Mouse (Mus musculus): ENCODE measurements at regions not wholly inside any gene's neighbourhood (a gene's known extent, or its start where the extent isn't known, plus 50 kb on each side); places are given as distances from the start of the nearest gene placed in this dataset.

DNA sequence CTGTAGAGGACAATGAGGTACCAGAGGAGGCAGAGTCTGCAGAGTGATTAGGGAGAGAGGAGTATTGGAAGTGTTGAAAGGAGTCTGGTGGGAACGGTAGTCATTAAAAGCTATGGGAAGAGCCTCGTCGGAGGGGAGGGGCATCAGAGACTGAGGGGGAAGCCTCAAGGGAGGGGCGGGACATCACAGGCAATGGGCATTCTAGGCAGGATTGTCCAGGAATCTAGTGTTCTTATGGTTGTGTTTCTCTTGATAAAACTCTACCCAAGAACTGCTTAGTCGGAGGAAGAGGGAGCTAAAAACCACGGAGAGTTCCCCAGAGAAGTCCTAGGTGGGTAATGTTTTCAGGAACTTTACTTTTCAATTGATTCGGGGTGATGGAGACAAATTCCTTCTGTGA is 90.2 kb downstream of the Sec23ip start:
- DNase-seq (ENCODE audit: low spot score), result no peak

DNA sequence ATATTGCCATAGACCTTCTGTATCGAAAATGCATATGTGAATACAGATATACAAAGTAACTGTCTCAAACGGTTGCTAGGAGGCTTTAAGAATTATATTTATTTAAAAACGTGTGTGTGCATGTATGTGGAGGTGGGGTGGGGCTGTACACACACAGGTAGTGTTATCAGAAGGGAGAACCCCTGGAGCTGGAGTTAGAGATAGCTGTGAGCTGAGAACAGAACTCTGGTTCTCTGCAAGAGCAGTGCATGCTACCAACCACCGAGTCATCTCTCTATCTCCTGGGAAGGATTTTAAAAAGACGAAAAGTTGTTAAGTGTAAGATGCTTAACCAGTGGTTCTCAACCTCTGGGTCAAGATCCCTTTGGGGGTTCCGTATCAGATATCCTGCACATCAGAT is 91.7 kb downstream of the Sec23ip start:
- no peak for DNase-seq (ENCODE audit: low spot score)

DNA sequence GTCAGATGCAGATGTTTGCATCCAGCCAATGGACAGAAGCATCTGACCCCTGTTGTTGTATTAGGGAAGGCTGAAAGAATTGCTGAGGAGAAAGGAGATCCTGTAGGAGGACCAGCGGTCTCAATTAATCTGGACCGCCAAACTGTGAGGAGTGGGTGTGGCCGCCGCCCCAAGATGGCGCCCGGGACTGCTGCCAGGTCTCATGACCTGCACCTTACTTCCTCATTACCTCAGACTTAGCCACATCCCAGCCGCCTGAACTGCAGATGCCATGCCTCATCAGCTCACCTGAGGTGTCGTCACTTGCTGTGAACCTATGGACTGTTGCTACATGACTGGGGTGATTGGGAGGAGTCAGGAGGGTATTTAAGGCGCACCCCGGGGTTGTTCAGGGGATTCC is 97.8 kb downstream of the Sec23ip start:
- DNase-seq (ENCODE audit: low spot score), result no peak

DNA sequence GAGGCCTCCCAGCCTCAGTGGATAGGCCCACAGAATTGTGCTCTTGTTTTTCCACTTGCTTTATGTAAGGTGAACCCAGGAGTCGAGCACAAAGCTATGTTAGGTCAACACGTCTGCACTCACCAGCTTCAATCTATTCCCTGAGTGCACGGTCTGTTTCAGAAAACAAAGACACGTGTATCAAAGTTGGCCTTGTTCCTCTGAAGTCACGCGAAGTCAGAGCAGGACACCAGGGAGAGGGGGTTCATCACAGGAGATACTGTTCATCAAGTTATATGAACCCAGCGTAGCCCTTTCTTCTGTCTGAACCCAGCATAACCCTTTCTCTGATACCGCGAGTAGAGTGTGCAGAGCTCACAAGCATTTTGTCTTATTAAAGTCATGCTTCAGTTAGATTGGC is 98.8 kb downstream of the Sec23ip start:
- no peak for DNase-seq (ENCODE audit: low spot score)

DNA sequence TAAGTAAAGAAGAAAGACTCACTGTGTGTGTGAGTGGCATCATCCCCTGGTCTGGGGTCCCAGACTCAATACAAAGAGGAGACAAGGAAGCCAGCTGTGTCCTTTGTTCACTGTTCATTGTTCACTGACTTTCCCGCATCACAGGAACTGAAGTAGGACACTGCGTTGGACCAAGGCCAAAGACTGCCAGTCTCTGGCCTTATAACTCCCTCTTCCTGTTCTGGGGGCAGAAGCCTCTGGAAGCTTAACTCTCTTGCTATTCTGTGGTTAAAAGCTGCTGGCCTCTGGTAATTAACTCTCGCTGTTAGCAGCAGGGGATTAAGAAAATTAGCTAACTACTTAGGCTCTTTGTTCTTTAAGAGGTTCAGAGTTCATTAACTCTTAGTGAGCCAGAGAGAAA is 104.5 kb downstream of the Sec23ip start:
- no peak for DNase-seq (ENCODE audit: low spot score)

DNA sequence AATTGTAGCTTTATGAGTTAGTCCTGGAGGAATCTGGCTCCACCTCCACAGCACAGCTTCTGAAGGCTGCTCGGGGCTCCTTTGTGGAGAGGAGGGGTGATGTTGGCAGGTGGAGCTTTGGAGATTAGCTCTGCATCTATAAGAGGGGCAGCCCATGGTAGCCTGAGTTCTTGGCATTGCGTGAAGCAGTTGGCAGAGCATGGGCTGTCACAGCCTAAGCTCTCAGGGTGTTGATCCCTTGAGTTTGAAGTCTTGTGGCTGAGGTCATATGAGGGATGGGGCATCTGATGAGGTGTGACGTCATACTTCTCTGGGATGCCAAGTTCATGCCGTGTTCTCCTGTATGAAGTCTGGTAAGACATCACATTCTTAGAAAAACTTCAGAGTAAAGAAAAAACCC is 109.5 kb downstream of the Sec23ip start:
- peak; percentile 16 for DNase-seq (ENCODE audit: low spot score)

DNA sequence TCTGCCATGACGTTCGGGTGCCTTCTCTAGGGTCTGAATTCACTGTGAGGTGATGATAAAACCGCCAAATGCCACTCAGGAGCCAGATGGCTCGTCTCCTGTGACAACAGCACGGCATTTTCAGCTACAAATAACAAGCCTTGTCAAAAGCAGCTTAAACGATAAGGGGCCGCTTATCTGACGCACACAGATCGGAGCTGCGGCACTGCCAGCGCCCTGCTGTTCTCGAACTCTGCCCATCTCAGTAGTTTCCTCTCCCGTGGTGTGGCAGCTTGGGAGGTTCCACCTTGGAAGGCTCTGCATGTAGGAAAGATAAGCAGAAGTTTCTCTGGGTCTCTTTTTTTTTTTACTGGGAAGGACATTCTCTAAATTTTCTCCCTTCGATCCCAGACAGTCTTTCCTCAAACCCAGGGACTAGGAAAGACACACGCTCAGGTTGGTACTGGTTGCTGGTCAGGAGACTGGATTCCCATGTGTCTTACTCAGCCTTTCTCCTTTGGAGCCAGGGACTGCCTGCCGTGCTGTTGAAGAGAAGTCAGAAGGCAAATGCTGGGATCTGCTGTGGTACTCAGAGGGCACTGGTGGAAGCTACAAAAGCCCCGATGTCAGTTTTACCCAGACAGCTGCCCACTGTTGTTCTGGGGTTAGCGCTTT is 110.1 kb downstream of the Sec23ip start:
- peak; percentile 59 for DNase-seq (ENCODE audit: low spot score)

DNA sequence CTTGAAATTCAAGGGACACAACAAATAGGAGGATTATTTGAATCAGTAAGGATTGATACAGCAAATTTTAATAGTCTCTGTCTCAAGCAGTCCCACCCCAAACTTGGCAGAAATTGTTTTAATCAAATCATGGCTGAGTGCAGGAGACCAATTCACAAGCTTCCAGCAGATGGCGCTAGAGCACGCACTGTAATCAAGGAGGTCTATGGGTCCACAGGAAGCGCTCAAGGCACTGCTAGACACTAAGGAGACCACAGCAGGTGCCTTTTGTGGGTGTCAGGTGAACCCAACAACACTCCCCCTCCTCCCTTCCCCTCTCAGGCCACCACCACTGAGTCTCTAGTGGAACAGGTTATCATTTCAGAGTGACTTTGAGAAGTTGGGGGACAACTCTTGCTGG is 115.4 kb downstream of the Sec23ip start:
- peak; percentile 46 for DNase-seq (ENCODE audit: low spot score)

DNA sequence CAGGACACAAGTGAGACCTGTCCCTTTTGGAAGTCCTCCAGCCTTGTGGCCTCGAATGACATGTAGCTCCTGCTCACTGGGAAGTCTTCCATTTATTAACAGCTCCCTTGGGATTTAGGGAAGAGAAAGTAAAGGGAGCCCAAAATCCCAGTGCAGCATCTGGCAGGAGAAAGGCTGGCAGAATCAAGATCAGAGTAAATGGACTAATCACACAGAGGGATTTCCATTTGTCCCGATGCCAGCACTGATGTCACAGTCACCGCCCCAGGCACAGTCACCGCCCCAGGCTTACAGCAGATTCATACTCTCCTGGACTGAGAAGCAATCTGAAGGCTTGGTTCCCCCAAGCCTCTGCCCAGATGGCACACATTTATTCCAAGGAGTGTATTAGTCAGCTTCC is 116.0 kb downstream of the Sec23ip start:
- DNase-seq (ENCODE audit: low spot score), result no peak

DNA sequence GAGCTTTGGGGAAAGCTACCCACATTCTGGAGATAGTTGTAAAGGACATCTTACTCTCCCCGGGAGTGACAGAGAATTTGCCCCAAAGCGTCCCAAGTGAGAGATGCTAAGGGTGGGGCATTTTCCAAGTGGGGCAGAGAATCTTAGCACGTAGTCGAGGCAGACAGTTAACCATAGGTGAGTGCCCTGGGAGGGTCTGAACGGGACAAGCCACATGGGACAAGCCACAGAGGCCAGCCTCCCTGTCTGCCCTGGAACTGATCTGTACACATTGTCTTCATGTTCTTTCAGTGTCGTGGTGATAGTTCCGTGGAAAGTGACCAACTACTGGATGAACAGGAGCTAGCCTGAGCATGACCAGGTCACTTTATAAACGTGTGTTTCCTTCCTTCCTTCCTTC is 116.6 kb downstream of the Sec23ip start:
- DNase-seq (ENCODE audit: low spot score), result no peak

DNA sequence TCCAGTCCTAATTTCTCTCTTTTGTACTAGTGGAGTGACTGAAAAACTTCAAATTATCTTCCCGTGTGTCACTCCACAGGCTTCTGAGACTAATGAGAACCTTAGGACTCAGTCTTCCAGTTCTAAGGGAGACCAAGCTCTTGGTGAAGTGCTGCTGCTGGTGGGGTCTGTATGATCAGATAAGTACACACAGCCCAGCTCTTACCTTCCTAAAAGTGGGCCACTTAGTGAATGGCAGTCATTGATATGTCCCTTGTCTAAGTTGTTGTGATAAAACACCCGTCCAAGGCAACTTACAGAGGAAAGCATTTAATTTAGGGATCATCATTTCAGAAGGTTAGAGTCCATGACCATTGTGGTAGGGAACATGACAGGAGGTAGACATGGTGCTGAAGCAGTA is 124.1 kb downstream of the Sec23ip start:
- DNase-seq (ENCODE audit: low spot score), result no peak

DNA sequence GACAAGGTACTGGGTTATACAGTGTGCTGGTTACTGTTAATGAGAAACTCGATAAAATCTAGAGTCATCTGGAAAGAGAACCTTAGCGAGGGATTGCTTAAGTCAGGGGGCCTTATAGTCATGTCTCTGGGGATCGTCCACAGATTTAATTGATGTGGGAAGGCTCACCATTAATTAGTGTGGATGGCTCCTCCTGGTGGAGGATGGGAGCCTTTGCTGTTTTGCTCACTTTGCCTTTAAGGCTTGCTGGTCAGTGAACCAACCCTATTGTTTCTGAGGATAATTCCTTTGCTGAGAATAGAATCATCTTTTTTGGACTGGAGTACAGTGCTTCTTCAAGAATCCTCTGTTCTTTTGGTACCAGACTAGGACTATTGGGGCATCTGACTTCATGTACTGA is 139.3 kb downstream of the Sec23ip start:
- DNase-seq (ENCODE audit: low spot score), result no peak

DNA sequence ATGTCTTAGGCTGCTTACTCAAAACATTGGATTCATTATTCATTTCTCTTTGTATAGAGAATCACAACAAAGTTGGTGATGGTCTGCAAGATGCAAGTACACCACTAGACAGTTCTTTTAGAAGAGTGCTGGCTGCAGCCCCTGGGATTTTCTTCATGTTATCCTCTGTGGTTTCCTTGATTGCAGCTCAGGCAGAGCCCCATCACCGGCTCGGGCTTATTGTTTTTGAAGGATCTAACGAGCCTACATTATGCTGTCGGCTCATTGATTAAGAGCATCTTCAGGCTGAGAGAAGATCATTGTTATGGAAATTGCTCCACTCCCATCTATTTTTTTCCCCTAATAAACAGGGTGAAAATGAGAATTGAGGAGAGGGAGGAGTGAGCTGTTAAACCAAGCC is 140.8 kb downstream of the Sec23ip start:
- no peak for DNase-seq (ENCODE audit: low spot score)

DNA sequence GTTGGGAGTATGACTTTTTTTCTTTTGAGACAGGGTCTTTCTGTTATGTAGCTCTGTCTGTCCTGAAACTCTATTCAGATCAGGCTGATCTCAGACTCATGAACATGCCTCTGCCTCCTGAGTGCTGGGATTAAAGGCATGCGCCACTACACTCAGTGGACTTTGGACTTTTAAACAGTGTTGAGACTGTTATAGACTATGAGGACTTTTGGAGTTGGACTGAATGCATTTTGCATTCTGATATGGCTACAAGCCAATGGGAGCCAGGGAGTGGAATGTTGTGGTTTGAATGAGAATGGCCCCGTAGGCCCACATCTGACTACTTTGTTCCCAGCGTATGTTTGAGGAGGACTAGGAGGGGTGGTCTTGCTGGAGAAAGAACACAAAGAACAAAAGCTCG is 165.4 kb downstream of the Sec23ip start:
- no peak for DNase-seq (ENCODE audit: low spot score)

DNA sequence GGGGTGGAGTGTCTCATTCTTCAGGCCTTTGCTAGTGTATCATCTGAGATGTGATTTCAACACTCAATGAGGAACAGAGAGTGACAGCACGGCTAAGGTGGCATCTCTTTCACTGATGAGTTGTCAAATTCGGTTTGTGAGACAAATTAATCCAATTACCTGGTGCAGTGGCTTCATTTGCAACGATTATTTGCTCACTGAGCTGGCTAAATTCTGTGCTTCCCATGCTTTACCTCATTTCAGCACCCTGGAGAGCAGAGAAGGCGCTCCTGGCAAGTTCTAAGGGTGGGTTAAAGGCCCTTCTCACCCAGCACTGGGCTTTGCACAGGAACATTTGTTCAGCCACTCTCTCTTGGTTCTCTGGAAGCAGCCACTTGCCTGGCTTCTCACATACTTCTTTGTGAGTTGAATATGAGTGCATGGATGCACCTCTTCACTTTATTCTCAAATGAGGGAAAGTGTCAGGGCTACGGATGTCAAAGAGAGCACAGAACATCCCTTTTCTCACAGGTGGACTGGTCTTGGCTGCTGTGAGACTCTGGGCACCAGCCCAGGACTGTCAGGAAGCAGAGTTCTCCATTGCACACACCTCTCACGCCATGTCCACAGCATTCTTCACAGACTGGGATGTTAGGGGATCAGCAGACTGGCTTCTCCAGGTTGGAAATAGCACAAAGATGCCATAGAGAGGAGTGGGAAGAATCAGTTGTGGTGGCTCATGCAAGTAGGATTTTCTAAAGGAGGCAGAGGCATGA is 193.4 kb downstream of the Sec23ip start:
- no peak for DNase-seq (ENCODE audit: low spot score)

DNA sequence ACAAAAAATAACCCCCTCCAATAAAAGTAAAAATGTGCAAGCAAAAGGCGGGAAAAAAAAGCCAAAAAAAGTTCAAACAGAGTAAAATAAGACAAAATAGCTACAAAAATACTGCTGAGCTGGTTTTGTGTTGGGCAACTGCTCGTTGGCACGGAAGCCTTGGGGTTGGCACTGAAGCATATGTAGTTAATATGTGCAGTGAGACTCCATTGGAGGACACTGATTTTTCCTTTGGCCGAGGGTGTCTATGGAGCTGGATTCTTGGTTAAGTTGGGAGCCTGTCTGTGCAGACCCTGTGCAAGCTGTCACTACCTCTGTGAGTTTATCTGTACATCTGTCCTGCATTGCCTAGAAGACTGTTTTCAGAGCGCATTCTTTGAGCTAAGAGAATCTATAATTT is 215.8 kb downstream of the Sec23ip start:
- DNase-seq (ENCODE audit: low spot score), result no peak

DNA sequence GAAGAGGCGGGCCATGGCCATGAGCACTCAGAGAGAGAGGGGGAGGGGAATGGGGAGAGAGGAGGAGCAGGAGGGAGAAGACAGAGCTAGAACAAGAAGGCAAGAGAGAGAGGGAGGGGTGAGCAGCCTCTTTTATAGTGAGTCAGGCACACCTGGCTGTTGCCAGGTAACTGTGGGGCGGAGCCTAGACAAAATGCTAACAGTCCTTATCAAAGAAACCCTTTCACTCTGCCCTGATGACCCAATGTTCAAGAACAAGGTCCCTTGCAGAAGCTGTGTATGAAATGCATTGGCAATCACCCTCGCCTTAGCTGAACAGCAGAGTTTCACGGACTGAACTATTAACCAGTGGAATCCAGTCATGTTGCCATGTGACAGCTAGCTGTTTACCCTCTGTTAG is 235.2 kb downstream of the Sec23ip start:
- DNase-seq (ENCODE audit: low spot score), result no peak

DNA sequence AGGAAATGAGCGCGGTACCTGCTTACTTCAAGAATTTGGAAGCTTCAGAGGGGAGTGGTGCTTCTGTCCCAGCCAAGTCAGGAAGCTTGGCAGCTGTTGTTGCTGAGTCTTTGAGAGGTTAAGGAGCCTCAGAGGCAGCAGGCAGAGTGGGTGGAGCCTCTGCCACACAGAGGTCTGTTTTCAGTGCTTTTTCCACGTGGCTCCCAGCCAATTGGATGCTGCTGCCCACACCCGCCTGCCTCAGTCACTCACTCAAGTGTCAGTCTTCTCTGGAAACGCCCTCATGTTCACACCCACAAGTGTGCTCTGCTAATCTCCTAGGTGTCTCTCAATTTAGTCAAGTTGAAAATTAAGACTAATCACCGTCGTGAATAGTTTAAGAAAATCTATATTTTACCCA is 236.1 kb downstream of the Sec23ip start:
- DNase-seq (ENCODE audit: low spot score), result no peak

DNA sequence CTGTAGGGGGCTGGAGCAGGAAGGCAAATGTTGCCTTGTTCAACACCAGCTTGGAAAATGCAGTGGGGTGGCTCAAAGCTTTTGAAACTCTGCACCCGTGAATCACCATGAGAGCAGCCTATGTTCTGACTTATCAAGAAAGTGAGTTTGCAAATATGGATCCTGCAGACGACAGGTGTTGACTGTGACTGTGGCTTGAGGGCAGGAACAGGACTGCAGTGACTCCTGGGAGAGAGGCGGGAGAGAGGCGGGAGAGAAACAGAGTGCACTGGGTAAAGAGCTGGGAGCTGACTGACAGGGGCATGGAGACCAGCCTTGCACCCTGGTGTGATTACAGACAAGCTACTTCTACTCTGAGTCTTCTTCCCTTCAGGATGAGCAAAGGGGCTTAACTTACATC is 254.0 kb downstream of the Sec23ip start:
- DNase-seq (ENCODE audit: low spot score), result no peak

DNA sequence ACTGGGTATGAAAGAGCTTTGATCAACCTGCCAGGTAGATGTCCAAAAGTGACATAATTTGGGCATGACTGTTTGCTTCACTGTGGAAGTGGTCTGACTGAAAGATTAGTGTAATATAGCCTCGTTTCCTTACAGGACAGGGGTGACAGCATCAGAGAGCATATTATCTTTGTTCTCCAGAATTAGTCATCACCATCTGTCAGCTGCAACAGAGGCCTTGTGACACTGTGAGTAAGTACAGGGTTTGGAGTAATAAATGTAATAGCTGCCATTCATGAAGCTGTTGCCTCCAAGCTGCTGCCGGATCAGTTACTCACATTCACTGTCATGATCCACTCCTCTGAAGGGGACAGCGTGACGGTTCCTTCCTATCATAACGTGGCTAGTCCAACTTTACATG is 254.4 kb upstream of the Plpp4 start:
- DNase-seq (ENCODE audit: low spot score), result no peak

DNA sequence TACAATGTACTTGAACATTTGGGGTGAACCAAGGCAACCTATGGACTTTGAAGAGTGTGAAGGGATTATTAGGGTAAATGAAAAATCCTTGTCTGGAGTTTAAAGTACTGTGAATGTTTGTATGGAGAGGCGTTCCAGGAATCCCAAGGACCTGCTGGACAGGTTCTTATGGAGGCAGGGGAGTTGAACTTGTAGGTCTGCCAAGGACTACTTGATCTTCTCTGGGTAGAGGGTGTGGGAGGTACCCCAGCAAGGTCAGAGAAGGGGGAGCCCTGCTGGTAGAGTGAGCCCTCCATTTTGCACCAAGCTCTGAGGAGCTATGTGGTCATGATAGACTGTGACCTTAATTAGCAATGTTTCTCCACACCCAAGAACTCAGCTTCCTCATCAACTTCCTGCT is 253.7 kb upstream of the Plpp4 start:
- no peak for DNase-seq (ENCODE audit: low spot score)

DNA sequence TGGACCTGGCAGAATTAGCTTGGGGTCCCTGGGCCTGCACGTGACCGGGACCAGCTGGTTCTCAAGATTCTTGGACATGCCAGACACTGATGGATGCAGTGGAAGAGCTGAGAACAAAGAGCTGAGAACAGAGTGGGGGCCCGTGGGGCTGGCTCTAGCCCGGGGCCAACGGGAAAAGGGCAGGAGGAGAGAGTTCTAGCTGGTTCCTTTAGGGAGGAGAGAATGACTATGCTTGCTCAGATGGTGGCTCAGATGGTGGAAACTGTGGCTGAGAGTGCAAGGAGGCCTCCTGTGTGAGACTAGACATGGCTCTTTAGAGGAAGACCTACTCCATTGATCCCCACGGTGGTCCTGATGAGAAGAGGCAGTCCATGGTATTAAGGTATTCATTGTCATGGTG is 240.5 kb upstream of the Plpp4 start:
- no peak for DNase-seq (ENCODE audit: low spot score)

DNA sequence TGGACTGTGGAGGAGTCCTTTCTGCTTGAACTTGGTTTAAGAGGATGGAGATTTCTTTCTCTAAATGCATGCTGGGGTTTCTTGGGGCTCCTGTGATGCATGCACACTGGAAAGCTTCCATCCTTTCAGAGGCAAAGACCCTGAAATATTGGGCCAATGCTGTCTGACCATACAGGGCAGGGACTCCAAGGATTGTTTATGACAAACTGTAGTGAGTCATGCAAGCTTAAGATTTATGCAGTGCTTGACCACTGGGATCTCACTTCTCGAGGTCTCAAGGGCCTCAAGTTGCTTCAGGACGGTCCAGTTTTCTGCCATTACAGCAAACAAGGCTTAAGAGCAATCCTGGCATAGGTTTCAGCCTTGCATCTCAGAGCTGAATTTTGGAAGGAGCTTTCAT is 229.7 kb upstream of the Plpp4 start:
- no peak for DNase-seq (ENCODE audit: low spot score)

DNA sequence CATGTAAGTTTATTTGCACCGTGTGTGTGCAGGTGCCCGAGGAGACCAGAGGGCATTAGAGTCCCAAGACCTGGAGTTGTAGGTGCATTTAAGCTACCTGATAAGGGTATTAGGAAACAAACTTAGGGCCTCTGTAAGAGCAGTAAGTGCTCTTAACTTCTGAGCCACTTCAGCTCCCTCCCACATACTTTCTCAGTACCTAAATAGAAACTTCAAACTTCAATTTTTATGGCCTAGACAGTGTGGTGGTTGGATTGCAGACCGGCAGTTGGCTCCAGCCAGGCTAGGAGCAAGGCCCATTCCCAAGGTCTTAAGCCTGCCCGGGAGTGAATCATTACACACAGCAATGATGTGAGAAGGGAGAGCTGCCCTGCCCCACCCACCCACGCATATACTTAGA is 208.8 kb upstream of the Plpp4 start:
- no peak for DNase-seq (ENCODE audit: low spot score)

Measured in spleen, adult 12 weeks (tissue).